Mouse (Mus musculus): ENCODE measurements at regions not wholly inside any gene's neighbourhood (a gene's known extent, or its start where the extent isn't known, plus 50 kb on each side); places are given as distances from the start of the nearest gene placed in this dataset.
"Not testable (repeated sequence)": the region's sequence is repeated elsewhere in the genome, so short reads cannot be mapped to it uniquely, and the experiment has no call there.

DNA sequence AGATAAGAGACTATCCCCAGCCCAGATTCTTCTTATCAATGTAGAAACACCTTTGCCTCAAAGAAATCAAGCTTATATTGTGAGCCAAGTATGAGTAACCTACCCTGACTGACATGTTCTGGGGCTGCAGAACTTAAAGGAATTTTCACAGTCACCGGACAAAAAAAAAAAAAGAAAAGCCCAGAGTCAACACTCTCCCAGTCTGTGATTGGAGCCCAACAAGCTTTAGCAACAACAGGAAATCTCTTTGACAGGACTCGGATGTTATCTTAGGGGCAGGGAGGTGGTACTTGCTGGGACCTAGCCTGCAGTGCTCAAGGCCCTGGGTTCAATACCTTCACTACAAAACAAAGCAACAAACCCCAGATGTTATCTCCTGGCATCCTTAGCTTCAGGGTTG, 114.2 kb downstream of the Nectin1 start:
- WGBS, result 11% methylated on average over 2 of the region's 2 CpGs

DNA sequence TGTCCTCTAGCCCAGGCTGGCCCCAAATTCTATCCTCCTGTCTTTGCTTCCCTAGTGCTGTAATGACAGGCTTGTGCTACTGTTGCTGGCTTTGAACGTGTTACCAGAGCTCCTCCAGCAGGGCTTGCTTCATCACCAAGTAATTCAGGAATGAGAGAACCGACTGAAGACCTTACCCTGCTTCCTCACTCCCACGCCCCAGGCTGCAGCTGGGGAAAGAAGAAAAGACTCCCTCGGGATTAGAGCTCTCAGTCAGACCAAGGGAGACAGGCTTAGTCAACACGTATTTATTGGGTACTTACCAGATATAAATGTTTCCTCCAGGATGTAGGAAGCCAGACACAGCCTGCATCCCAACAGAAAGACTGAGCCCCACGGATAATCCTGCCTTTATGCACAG, 115.0 kb downstream of the Nectin1 start:
- DNase-seq (ENCODE audit: low read depth, low spot score), result no peak
- WGBS, result 36% methylated on average over 6 of the region's 6 CpGs

More for the DNA sequence above, 114.2 kb downstream of the Nectin1 start:
- no peak for DNase-seq (ENCODE audit: low read depth, low spot score)

DNA sequence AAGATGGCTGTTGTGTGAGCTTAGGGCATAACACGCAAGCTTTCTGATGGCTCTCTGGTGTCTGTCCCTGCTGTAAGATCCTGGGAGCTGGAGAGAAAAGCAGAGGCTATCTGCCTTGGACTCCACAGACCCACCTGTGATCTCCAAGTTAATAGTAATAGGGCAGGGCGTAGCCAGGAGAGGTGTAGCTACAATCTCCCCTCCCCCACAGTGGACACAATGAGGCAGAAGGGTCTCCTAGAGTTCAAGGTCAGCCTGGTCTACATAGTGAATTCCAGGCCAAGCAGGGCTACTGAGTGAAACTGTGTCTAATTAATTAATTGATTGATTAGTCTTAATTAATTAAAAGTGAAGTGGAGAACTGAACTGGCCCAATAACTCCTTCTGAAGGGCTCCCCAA, 116.5 kb downstream of the Nectin1 start:
- WGBS, result 94% methylated on average over 2 of the region's 2 CpGs
- DNase-seq (ENCODE audit: low read depth, low spot score), result no peak

DNA sequence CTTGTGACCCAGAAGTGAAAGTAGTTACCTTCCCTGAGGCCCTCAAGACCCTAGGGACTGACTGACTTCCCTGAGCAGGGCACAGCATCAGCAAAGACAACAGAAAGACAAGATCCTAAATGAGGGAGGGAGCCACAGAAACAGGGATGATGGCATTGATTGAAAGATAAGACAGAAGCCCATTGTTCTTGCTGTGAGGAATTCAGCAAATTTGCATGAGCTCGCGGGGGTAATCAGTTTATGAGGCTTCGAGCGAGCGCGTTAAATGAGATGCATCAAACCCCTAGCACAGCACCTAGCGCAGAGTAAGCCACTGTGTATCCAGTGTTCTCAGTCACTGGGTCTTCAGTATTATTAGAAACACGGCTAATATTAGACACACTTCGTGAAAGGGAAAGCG, 117.6 kb downstream of the Nectin1 start:
- WGBS, result 30% methylated on average over 10 of the region's 10 CpGs
- DNase-seq (ENCODE audit: low read depth, low spot score), result no peak

DNA sequence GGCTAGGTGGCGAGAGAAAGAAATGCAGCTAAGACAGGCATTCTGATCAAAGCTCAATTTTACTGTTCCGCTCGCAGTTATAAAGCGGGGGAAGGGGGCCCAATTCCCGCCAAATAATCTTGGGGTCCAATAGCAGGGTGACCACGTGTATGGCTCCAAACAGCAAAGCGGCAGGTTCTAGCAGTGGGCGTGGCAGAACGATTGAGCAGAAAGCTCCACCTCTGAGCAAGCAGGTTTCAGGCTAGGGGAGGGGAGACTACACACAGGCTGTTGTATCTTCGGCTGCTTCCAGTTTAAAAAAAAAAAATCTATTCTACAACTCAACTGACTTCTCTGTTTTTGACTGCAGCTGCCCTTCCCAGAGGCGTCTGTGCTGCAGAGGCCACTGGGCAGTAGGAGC, 118.2 kb downstream of the Nectin1 start:
- not testable (repeated sequence) for DNase-seq (ENCODE audit: low read depth, low spot score)
- 9% methylated on average over 11 of the region's 11 CpGs for WGBS

DNA sequence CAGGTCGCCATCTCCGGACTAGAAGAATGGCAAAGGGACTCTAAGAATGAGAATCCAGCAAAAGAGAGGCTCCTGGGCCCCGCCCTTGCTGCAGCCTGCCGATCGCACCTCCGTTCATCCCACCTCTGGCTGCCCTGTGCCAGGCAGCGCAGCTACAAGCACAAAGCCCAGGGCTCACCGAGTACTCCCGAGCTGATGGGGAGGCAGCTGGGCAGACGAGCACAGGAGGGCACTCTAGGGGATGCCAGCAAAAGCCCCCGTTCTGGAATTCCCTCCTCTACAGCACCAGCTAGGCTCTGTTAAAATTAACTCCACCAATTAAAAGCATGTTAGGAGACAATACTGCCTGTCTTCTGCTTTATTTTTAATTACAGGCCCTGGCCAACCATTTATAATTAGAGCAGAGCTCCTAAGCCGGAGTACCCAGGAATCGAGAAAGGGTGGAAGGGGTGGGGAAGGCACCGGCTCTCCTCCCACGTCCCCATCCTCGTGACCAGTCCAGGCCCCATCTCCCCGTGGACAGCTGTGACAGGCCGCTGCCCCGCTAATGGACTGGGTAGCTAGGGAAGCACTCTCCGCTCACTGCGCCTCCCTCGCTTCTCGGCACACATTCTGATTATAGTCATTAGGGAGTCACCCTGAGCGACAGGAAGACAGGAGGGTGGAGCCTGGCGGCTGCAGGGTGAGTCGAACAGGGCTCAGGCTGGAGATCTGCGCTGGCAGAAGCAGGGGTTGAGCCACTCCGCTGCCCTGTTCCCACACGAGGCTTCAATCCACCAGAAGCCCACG, 120.0 kb downstream of the Nectin1 start:
- DNase-seq (ENCODE audit: low read depth, low spot score), result no peak
- 8% methylated on average over 30 of the region's 30 CpGs for WGBS

DNA sequence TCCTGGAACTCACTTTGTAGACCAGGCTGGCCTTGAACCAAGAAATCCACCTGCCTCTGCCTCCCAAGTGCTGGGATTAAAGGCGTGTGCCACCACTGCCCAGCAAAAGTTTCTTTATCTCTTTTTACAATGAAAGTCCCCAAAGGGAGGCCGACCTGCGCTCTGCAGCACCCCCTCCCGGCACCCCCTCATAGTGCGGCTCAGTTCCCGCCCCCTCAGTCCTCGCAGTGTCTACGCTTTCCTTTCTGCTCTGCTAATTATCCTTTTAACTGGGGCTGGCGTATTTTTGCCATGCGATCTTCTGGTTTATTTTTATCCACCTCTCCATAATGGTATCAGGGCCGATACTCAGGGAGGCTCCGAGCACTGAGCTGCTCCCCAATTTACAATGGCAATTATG, 123.0 kb downstream of the Nectin1 start:
- 78% methylated on average over 12 of the region's 12 CpGs for WGBS
- DNase-seq (ENCODE audit: low read depth, low spot score), result no peak

DNA sequence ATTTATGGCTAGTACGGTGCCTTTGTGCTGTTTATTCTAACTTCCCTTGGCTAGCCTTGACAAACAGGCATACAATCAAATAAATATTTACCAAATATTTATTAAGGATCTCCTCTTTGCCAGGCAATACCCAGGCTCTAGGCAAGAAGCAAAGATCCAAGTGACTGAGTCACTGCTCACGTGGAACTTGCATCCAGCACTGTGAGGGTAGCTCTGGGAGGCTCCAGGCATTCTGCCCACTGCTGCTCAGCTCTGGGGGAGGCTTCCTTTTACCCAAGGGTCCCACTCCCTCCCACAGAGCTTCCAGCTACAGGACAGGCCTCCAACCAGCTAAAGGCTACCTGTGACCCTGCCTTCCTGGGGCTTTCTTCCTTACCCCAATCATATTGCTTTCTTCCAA, 130.1 kb downstream of the Nectin1 start:
- no peak for DNase-seq (ENCODE audit: low read depth, low spot score)
- whole genome bisulfite sequencing, result 54% methylated on average over 2 of the region's 2 CpGs

DNA sequence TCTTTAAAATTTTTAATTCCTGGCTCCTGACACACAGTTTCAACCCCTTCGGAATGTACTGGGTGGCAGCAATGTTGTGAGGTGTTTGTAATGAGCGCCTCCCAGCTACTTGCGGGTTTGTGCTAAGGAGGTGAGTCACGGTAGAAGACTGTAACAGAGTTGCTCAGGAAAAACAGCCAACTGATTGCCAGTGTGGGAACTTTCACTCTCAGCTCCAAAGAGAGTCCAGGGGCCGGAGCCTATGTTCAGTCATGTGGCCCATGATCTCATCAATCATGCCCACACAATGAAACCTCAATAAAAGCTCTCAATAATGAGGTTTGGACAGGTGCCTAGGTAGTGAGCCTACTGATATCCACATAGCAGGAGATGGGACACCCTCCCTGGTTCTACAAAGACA, 130.5 kb downstream of the Nectin1 start:
- 64% methylated on average over 5 of the region's 5 CpGs for WGBS

DNA sequence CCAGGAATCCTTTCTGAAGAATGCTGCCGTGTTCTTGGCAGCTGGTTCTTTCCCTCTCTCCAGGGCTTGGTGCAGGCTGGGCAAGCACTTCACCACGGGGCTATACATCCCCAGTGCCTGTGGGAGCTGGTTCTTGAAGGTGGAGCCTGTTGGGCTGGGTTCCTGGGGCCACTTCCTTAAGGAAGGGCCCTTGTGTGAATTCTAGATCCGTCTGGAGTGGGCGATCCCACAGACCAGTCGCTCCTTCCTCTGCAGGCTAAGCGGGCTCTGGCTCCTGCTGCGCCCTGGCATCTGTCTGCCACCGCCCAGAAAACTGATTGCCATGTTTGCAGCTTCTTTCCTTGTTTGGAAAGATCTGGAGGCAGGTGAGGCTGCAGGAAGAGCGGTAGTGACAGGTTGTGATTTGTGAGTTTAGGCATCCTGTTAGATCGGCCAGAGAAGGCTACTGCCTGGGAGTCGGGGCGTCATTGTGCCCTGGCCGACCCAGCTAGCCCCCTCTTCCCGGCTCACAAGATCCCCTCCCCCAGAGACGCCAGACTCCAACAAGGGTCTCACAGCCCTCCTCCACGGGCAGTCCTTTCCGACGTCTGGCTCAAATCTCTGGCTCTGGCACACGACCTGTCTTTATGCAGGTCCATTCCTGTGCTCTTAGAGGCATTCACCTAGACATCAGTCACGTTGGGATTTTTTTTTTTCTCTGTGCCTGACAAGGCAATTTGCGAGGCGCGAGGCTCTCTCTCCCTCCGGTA, 135.6 kb downstream of the Nectin1 start:
- DNase-seq (ENCODE audit: low read depth, low spot score), result no peak
- WGBS, result 4% methylated on average over 24 of the region's 24 CpGs

More for the DNA sequence above, 130.5 kb downstream of the Nectin1 start:
- no peak for DNase-seq (ENCODE audit: low read depth, low spot score)

DNA sequence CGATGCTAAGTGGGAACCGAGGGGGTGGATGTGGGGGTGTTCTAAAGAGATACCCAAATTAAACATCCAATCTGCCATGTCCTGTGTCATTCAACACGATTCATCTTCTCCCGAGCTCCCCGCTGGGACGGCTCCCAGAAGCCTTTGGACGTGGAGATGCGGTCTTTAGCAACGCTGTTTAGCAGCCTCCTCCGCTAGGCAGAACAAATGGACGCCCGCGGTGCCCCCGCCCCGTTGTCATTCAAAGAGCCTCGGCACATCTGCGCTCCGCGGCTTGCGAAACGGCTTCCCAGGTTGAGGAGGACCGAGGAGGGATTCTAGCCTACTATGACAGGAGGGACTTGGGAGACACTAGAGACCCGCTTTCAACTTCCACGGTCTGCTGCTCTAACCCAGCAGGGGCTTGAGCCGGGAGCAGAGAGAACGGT, 136.2 kb downstream of the Nectin1 start:
- 3% methylated on average over 26 of the region's 26 CpGs for WGBS
- no peak for DNase-seq (ENCODE audit: low read depth, low spot score)

DNA sequence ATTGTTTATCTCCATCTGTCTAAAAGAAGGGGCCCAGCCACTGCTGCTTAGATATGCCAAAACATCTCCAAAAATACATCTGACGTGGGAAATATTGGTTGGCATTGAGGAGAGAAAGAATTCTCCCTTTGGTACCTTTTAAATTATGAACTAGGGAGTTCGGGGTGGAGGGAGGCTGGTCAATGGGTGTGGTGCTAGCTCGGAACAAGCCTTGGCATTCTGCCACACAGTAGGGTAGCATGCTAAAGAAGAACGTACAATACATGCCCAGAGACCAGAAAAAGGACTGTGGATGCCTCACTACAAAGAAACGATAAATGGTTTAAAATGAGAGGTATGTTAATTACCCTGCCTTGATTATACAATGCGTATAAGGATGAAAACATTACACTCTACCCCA, 149.3 kb downstream of the Nectin1 start:
- DNase-seq (ENCODE audit: low read depth, low spot score), result no peak
- 47% methylated on average over 6 of the region's 6 CpGs for WGBS

DNA sequence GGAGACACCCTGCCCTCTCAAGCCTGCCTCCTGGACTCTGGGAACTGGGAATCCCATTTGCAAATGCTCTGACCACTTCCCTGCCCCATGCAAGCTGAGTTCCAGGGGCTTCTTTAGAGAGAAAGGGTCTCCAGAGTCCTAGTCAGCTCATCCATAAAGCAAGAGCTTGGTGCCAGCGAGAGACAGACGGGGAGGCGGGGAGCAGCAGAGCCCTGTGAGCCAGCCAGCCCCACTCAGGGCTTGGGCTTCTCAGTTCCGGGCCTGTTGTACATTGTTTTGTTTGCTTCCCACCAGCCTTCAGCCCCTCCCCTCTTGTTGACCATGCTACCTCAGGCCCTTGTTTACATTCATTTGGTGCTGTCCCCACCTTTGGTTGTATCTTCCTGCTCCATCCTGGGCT, 143.9 kb upstream of the Thy1 start:
- no peak for DNase-seq (ENCODE audit: low read depth, low spot score)
- WGBS, result 20% methylated on average over 4 of the region's 4 CpGs

DNA sequence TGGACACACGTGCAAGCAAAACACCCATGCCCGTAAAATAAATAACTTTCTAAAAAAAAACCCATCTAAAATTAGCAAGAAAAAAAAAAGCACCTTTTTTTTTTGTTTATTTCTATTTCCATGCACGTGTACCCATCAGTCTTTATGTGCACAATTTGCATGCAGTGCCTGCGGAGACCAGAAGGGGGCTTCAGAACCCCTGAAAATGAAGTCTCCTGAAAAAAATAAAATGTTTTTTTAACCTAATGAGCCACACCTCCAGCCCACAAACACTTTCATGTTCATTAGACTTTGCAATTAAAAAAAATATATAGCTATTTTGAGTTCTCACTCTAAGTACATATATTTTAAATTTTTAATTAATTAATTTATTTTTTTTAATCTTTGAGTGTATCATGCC, 134.9 kb upstream of the Thy1 start:
- DNase-seq (ENCODE audit: low read depth, low spot score), result no peak
- WGBS, result 75% methylated on average over 4 of the region's 4 CpGs

DNA sequence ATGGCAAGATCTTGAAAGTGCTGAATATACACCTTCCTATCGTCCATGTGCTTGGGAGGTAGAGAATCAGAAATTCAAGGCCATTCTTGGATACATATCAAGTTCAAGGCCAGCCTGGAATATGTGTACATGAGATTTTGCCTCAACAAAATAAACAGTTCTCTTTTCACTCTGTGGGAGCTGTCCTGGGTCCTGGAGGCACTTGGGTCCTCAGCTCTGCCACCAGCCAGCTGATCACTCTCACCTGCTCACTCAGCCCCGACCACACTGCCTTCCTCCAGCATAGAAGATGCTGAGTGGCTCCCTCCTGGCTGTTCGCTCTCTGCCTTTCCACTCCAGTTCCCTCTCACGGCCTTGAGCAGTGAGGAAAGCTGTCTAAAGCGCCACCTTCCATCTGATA, 128.2 kb upstream of the Thy1 start:
- WGBS, result 53% methylated on average over 5 of the region's 5 CpGs

DNA sequence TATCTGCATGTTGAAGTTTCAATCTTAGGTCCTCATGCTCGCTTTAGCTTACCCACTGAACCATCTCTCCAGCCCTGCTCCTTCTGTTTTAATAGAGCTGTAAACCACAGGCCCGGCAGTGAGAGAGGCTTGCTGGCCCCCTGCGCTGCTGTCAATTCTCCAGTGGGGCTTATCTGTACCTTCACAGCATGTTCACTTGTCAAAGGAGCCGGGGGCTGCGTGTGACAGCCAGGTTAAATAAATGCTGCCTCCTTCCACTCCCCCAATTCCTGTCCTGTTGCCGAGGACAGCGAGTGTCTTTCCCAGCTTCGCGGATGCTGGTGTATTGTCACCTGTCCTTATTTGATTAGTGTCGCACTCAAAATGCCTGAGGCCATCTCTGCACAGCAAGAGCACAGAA, 125.7 kb upstream of the Thy1 start:
- DNase-seq (ENCODE audit: low read depth, low spot score), result no peak
- WGBS, result 19% methylated on average over 10 of the region's 10 CpGs

More for the DNA sequence above, 128.2 kb upstream of the Thy1 start:
- no peak for DNase-seq (ENCODE audit: low read depth, low spot score)

DNA sequence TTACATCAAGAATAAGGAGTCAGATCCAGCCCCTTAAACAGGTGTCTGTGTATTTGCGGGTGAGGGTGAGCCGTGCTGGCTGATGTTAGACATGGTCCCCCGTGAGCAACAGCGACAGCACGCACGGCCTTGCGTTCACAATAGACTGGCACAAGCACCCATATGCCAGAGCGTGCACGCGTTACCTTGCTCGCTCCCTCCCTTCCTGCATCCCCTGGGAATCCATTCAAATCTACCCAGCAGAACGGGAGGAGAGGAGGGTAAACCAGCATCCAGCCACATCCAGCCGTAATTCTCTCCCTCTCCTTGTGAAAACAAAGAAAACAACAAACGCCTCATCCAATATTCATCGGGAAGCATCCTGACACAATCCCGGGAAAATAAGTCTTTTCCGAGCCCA, 124.2 kb upstream of the Thy1 start:
- no peak for DNase-seq (ENCODE audit: low read depth, low spot score)

DNA sequence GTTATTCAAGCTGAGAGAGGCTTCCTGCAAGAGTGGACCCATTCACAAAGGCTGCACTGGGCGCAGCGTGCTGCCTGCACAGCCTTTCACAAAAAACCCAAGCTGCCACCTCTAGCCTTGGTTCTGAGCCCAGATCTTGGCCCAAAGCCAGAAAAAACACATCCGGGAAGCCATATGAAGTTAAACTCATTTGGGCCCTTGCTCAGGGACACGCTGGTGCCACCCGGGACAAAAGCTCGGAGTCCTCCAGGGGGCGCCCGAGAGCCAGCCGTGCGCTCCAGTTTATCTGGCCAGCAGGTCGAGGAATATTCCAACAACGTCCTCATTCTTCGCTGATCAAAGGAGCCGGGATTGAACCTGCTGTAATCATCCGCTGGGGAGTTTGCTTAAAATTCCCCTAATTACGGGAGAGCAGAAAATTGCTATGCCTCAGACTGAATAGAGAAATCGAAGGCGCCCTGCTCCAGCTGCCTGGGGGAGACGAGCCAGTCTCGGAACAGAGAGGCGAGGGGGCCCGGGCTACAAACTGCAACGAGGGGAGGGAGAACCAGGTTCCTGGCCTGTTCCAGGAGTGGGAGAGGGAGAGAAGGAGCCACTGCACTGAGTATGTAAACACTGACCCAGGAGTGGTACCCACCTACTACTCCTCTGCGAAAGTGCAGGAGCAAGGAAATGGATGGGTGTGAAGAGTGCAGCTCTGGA, 123.0 kb upstream of the Thy1 start:
- WGBS, result 9% methylated on average over 24 of the region's 24 CpGs
- peak; percentile 33 for DNase-seq (ENCODE audit: low read depth, low spot score)

More for the DNA sequence above, 124.2 kb upstream of the Thy1 start:
- 83% methylated on average over 17 of the region's 17 CpGs for WGBS

DNA sequence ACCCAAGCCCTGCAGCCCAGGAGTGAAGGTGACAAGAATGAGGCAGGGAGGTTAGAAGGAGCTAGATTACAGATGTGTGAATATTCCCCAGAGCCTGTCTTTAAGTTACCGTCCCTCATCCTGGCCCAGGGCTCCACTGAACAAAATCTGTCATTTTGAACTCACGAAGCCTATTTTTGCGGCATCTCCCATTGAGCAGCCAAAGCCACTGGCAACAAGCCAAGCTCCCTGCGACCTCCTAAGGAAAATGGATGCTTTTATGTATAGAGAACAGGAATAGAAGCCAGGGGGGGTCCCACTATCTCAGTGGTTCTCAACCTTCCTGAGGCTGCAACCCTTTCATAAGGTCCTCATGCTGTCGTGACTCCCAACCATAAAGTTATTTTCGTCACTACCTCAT, 121.0 kb upstream of the Thy1 start:
- 55% methylated on average over 6 of the region's 6 CpGs for WGBS
- no peak for DNase-seq (ENCODE audit: low read depth, low spot score)

DNA sequence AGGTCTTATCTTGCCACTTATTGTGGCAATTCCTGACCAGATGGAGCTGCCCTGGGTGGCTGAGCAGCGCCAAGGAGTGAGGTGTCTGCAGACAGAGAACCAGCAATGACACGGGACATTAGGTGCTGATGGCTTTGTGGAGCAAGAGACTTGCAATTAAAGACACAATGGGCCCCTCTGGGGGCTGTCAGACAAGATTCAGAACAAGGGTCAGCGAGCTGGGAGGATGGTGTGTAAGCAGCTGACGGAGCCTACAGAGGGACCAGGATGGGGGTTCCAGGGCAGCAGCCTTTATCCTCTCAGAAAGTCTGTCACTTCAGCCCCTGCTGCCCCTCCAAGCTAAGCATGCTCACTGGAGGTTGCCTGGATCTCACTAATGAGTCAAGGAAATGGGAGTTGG, 120.1 kb upstream of the Thy1 start:
- 16% methylated on average over 4 of the region's 4 CpGs for WGBS
- no peak for DNase-seq (ENCODE audit: low read depth, low spot score)

DNA sequence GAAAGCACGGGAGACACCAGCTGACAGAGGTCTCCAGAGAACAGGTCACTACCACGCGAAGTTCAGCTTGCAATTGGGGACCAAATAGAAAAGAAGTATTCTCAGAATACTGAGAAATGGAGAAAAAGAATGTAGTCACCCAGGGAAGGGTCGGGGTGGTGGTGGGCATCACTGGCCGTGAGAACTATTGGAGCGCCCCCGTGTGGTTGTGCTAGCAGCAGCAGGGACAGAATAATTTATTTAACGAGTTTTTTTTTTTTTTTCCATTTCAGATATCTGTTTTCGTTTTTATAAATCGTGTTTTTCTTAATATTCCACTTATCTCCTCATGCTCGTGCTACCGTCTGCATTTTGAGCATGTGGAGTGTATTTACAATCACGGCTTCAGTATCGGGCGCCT, 118.4 kb upstream of the Thy1 start:
- no peak for DNase-seq (ENCODE audit: low read depth, low spot score)
- 35% methylated on average over 15 of the region's 15 CpGs for WGBS

Data from large intestine, adult 2 months (tissue).